ENCODE assay signal across 11 mouse cellular contexts in genomic region chr1:155204560-155205162, GRCm38 (mm10). TPM values are rescaled to one million over a fixed set of nuclear protein-coding genes. Genes with fewer than 3 reads are reported as not detected.
DNase-seq lines count a peak whose midpoint lies in the region; ATAC-seq lines count a peak whose summit lies in the region.
"Had no signal": no experiment of that assay in that cellular context is flagged by ENCODE, and none has a peak within 500 bp of the region (broad histone marks: within the 10 kb centered on the region; RNA-seq: fewer than 3 reads in every experiment).

No protein-coding gene starts in this region.

- H3K27ac ChIP-seq in forebrain, embryonic 16.5 days (ENCODE audit: low read length), result peak overlapping the region; percentile 96
- H3K27ac ChIP-seq in neural tube, embryonic 15.5 days (replicated peaks), result peak overlapping the region; percentile 70

- ATAC-seq in forebrain, embryonic 16.5 days, result peak; percentile 81
- ATAC-seq in neural tube, embryonic 15.5 days (ENCODE audit: low FRiP score), result no peak

- DNase-seq in kidney, adult 11 months, result peak; percentile 64
- no peak for DNase-seq in kidney, postnatal 14 days
- DNase-seq in retina, postnatal 1 day, result peak; percentile 62
- DNase-seq in retina, embryonic 14.5 days (ENCODE audit: low spot score), result no peak
- DNase-seq in gastrocnemius, postnatal 14 days, result no peak
- no peak for DNase-seq in heart, postnatal 4 days

- H3K9me3 ChIP-seq in forebrain, embryonic 16.5 days (ENCODE audit: control insufficient read depth, low read length), result no peaks in the 10 kb centered on the region
- no peaks in the 10 kb centered on the region for H3K9me3 ChIP-seq in neural tube, embryonic 15.5 days (replicated peaks)
- H3K9me3 ChIP-seq: embryonic facial prominence, embryonic 15.5 days; heart, embryonic 10.5 days had no signal

- H3K4me1 ChIP-seq in forebrain, embryonic 16.5 days (replicated peaks; ENCODE audit: control insufficient read depth, insufficient read depth, low read length), result peaks cover 57% of the 10 kb centered on the region
- H3K4me1 ChIP-seq in neural tube, embryonic 15.5 days, result peaks cover 52% of the 10 kb centered on the region

- H3K9ac ChIP-seq in forebrain, embryonic 16.5 days (replicated peaks; ENCODE audit: low read depth, low read length), result peak overlapping the region; percentile 7; the same call in 1 of the 2 replicates
- H3K9ac ChIP-seq in neural tube, embryonic 15.5 days (replicated peaks), result no peak overlapping the region
- H3K9ac ChIP-seq: embryonic facial prominence, embryonic 15.5 days had no signal

- no peak overlapping the region for H3K4me3 ChIP-seq in forebrain, embryonic 16.5 days (replicated peaks; ENCODE audit: low read length)
- H3K4me3 ChIP-seq in neural tube, embryonic 15.5 days (replicated peaks), result no peak overlapping the region
- H3K4me3 ChIP-seq: embryonic facial prominence, embryonic 15.5 days; heart, embryonic 10.5 days; myocyte had no signal

- peaks cover 7% of the 10 kb centered on the region for H3K36me3 ChIP-seq in forebrain, embryonic 16.5 days (ENCODE audit: control insufficient read depth, insufficient read depth)
- H3K36me3 ChIP-seq in neural tube, embryonic 15.5 days, result peaks cover 18% of the 10 kb centered on the region

- H3K27me3 ChIP-seq in forebrain, embryonic 16.5 days (replicated peaks; ENCODE audit: control insufficient read depth, insufficient read depth, low read length), result no peaks in the 10 kb centered on the region
- H3K27me3 ChIP-seq in neural tube, embryonic 15.5 days (replicated peaks), result no peaks in the 10 kb centered on the region
- H3K27me3 ChIP-seq: embryonic facial prominence, embryonic 15.5 days had no signal

- intact Hi-C loops in gastrocnemius, postnatal 14 days (cut with DNase I; ENCODE audit: low total_unique reads), result no loop called here

- H3K4me2 ChIP-seq in forebrain, embryonic 16.5 days (ENCODE audit: low read length), result peak overlapping the region; percentile 17; the same call in 1 of the 2 replicates
- no peak overlapping the region for H3K4me2 ChIP-seq in neural tube, embryonic 15.5 days
- H3K4me2 ChIP-seq: embryonic facial prominence, embryonic 15.5 days had no signal

- 27% methylated on average over 8 of the region's 8 CpGs for WGBS in forebrain, embryonic 16.5 days
- 60% methylated on average over 8 of the region's 8 CpGs for WGBS in neural tube, embryonic 15.5 days

RNA-seq across cellular contexts. Expression of gene BC034090, which starts 39.6 kb away (rescaled TPM):
- polyA plus RNA-seq in forebrain, embryonic 16.5 days (2015; fragmentation: Nextera tagmentation; extraction: Ambion mirVana), result 2.8 and 3.3 TPM in 2 replicates
- polyA plus RNA-seq in neural tube, embryonic 15.5 days (2015; fragmentation: Nextera tagmentation; extraction: Ambion mirVana), result 3.0 and 4.1 TPM in 2 replicates
- 1 to 10 TPM; 3.8 to 4.3 TPM for total RNA-seq in gastrocnemius, postnatal 14 days (2021)
- total RNA-seq in heart, postnatal 4 days (2021), result 10 to 100 TPM; 55.0 to 60.7 TPM

RNA-seq across cellular contexts. Expression of gene Stx6, which starts 46.1 kb away (rescaled TPM):
- polyA plus RNA-seq in forebrain, embryonic 16.5 days (2015; fragmentation: Nextera tagmentation; extraction: Ambion mirVana), result 121 and 125 TPM in 2 replicates
- polyA plus RNA-seq in neural tube, embryonic 15.5 days (2015; fragmentation: Nextera tagmentation; extraction: Ambion mirVana), result 92.6 and 102 TPM in 2 replicates
- 10 to 100 TPM; 14.4 to 20.8 TPM for total RNA-seq in gastrocnemius, postnatal 14 days (2021)
- total RNA-seq in heart, postnatal 4 days (2021), result 10 to 100 TPM; 53.0 to 56.5 TPM

RNA-seq across cellular contexts. Expression of gene Mr1, which starts 58.0 kb away (rescaled TPM):
- polyA plus RNA-seq in forebrain, embryonic 16.5 days (2015; fragmentation: Nextera tagmentation; extraction: Ambion mirVana), result 0.92 and 1.5 TPM in 2 replicates
- 1.6 and 3.0 TPM in 2 replicates for polyA plus RNA-seq in neural tube, embryonic 15.5 days (2015; fragmentation: Nextera tagmentation; extraction: Ambion mirVana)
- 1 to 10 TPM; 5.7 TPM for total RNA-seq in gastrocnemius, postnatal 14 days (2021)
- total RNA-seq in heart, postnatal 4 days (2021), result 1 to 10 TPM; 8.8 to 9.4 TPM

Comparison
In these comparisons a context has a peak if more than half of its experiments do, and no peak if none do; other contexts are left out.
1. DNase-seq: peak in kidney, adult 11 months (single experiment) and retina, postnatal 1 day (single experiment); none in kidney, postnatal 14 days (single experiment), retina, embryonic 14.5 days (single experiment), gastrocnemius, postnatal 14 days (single experiment) and heart, postnatal 4 days (single experiment).
2. RNA of gene BC034090, which starts 39.6 kb away (total RNA-seq): 55.0 to 60.7 TPM in heart, postnatal 4 days; 3.8 to 4.3 TPM in gastrocnemius, postnatal 14 days; every median in the first group is over 10 times any median in the second.